Mouse (Mus musculus): ENCODE measurements around the gene Jazf1.

GRCm38 (mm10) chr6:52968346-52968891 is 100.0 kb downstream of the Jazf1 start:
- no peak for TF ChIP-seq CTCF (IDR thresholded peaks at IDR 0.05; ENCODE audit: borderline replicate concordance, control insufficient read depth, extremely low read depth, insufficient read depth, low read length, poor library complexity)
- no peak for TF ChIP-seq POLR2A (IDR thresholded peaks at IDR 0.05; ENCODE audit: control insufficient read depth, extremely low read depth, insufficient read depth, low read length, poor library complexity)
